Mouse (Mus musculus) inflammation-experienced regulatory T-cells (primary cell): Measurements from ENCODE around the gene Ucp3. TPM values are rescaled to one million over a fixed set of nuclear protein-coding genes. Genes with fewer than 3 reads are reported as not detected.

Experiments
- polyA plus RNA-seq, 2 experiments: library from polyadenylated mRNA; unstranded; fragments of 100-300 nt; shearing (Covaris generic); gene quantifications; one replicate each; pipeline ENCODE4 v1.2.1; 2017

Gene Ucp3
- 1 to 10 TPM in 1 of 2 experiments, under 1 TPM in 1; 0.72 to 1.4 TPM for polyA plus RNA-seq

GRCm38 (mm10) chr7:100472777-100473176 lies at the start of gene Ucp3:
Ucp3 (plus strand) TSS chr7:100472990.

DNA sequence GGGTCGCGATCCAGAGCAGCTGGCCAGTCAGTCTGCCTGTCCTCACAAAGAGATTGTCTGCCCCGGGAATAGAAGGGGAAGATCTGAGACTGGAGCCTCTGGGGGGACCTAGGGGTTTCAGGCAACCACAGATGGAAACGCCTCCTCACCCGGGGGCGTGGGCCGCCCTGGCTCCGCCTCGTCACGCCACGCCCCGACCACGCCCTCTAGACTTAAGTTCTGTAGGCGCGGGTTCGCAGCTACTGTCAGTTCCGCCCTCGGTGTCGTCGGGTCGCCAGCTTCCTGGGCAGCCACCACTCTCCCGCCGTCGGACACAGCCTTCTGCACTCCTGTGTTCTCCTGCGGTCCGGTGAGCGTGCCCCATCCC lies 20.3 kb downstream of the Ucp3 start, which contains the start of gene Ucp2:
TSS of gene Ucp2 (plus strand) at position 221 of the 367 bp plus-strand sequence.

GRCm38 (mm10) chr7:100514573-100514972 lies 41.8 kb downstream of the Ucp3 start, which contains the start of gene Dnajb13:
Dnajb13 (minus strand) TSS chr7:100514960.

Other genes with a start within 250 kb of the Ucp3 start
- 1 to 10 TPM; 4.7 to 6.5 TPM for gene Pgm2l1, start 245.6 kb upstream of the Ucp3 start, polyA plus RNA-seq
- 1 to 10 TPM in 1 of 2 experiments, under 1 TPM in 1; 0.30 to 1.4 TPM for gene P4ha3, start 187.5 kb upstream of the Ucp3 start, polyA plus RNA-seq
- gene C2cd3, start 100.8 kb upstream of the Ucp3 start, polyA plus RNA-seq: 10 to 100 TPM; 36.7 to 42.0 TPM
- 10 to 100 TPM; 30.5 to 36.5 TPM for gene Ppme1, start 100.7 kb upstream of the Ucp3 start, polyA plus RNA-seq
- gene Ucp2, start 20.3 kb downstream of the Ucp3 start, polyA plus RNA-seq: 1,000 to 10,000 TPM; 1,621 to 1,780 TPM
- gene Dnajb13, start 42.0 kb downstream of the Ucp3 start, polyA plus RNA-seq: 10 to 100 TPM in 1 of 2 experiments, 1 to 10 TPM in 1; 9.6 to 10.4 TPM
- gene Coa4, start 64.1 kb downstream of the Ucp3 start, polyA plus RNA-seq: 10 to 100 TPM; 14.5 to 16.4 TPM
- 10 to 100 TPM; 46.8 to 66.2 TPM for gene Rab6a, start 134.4 kb downstream of the Ucp3 start, polyA plus RNA-seq
- 10 to 100 TPM; 42.7 to 56.6 TPM for gene Mrpl48, start 135.3 kb downstream of the Ucp3 start, polyA plus RNA-seq
- under 1 TPM in 1 of 2 experiments, not detected in 1; 0.81 TPM for gene Plekhb1, start 189.4 kb downstream of the Ucp3 start, polyA plus RNA-seq
- gene Fam168a, start 233.6 kb downstream of the Ucp3 start, polyA plus RNA-seq: 10 to 100 TPM; 16.8 to 25.5 TPM